Mouse (Mus musculus): Measurements from ENCODE around the gene Frmd5. TPM values are rescaled to one million over a fixed set of nuclear protein-coding genes. Genes with fewer than 3 reads are reported as not detected.

Gene Frmd5
- polyA plus RNA-seq, 1 experiment from 2014 or later: 2.5 TPM

GRCm38 (mm10) chr2:121758258-121758657, 48.6 kb downstream of the Frmd5 start:
- no peaks in the 10 kb centered on the region for H3K36me3 ChIP-seq
- no peaks in the 10 kb centered on the region for H3K9me3 ChIP-seq
- WGBS: 79% methylated on average over 8 of the region's 8 CpGs
- no peaks in the 10 kb centered on the region for H3K4me1 ChIP-seq (replicated peaks)
- no peak overlapping the region for H3K9ac ChIP-seq
- no peaks in the 10 kb centered on the region for H3K27me3 ChIP-seq (replicated peaks)
- no peak overlapping the region for H3K27ac ChIP-seq
- H3K4me3 ChIP-seq (replicated peaks): no peak overlapping the region
- ATAC-seq: no peak
- H3K4me2 ChIP-seq (replicated peaks): no peak overlapping the region

GRCm38 (mm10) chr2:121756336-121756735, 50.6 kb downstream of the Frmd5 start:
- no peak overlapping the region for H3K4me2 ChIP-seq (replicated peaks)
- no peaks in the 10 kb centered on the region for H3K27me3 ChIP-seq (replicated peaks)
- no peaks in the 10 kb centered on the region for H3K9me3 ChIP-seq
- no peak overlapping the region for H3K9ac ChIP-seq
- no peak for ATAC-seq
- no peak overlapping the region for H3K4me3 ChIP-seq (replicated peaks)
- no peaks in the 10 kb centered on the region for H3K36me3 ChIP-seq
- WGBS: 100% methylated on average over 1 of the region's 1 CpGs
- H3K4me1 ChIP-seq (replicated peaks): no peaks in the 10 kb centered on the region
- no peak overlapping the region for H3K27ac ChIP-seq

- Histone ChIP-seq H3K9ac (no peak overlapping the region), H3K4me1 (replicated peaks) (no peaks in the 10 kb centered on the region), H3K27ac (no peak overlapping the region), H3K9me3 (no peaks in the 10 kb centered on the region), H3K27me3 (replicated peaks) (no peaks in the 10 kb centered on the region), H3K36me3 (no peaks in the 10 kb centered on the region), H3K4me2 (replicated peaks) (no peak overlapping the region), H3K4me3 (replicated peaks) (no peak overlapping the region)
- WGBS: 59% methylated on average over 6 of the region's 6 CpGs
- ATAC-seq: no peak
Measured at GRCm38 (mm10) chr2:121755056-121755455, 51.8 kb downstream of the Frmd5 start.

GRCm38 (mm10) chr2:121750121-121750520, 56.8 kb downstream of the Frmd5 start:
- H3K27me3 ChIP-seq (replicated peaks): no peaks in the 10 kb centered on the region
- no peak for ATAC-seq
- H3K4me2 ChIP-seq (replicated peaks): no peak overlapping the region
- H3K4me3 ChIP-seq (replicated peaks): no peak overlapping the region
- H3K9me3 ChIP-seq: no peaks in the 10 kb centered on the region
- WGBS: 81% methylated on average over 6 of the region's 6 CpGs
- no peaks in the 10 kb centered on the region for H3K4me1 ChIP-seq (replicated peaks)
- H3K36me3 ChIP-seq: no peaks in the 10 kb centered on the region
- H3K9ac ChIP-seq: no peak overlapping the region
- no peak overlapping the region for H3K27ac ChIP-seq

DNA sequence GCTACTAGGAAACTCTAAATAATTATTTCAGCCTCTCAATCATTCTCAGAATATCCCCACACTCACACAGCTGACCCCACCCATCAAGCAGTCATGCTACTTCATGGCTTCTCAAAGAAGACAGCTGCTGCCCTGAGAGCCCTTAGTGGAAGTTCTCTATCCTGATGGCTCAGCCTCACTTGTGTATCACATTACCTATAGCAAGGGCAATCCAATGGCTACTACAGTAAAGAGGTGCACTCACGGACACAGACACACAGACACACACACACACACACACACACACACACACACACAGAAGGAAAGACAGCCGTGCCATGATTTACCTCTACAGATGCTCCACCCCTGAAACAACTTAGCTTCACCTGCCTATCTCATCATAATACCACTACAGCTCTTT, 65.7 kb downstream of the Frmd5 start:
- 95% methylated on average over 2 of the region's 2 CpGs for WGBS
- no peak overlapping the region for H3K4me2 ChIP-seq (replicated peaks)
- no peaks in the 10 kb centered on the region for H3K4me1 ChIP-seq (replicated peaks)
- H3K4me3 ChIP-seq (replicated peaks): no peak overlapping the region
- H3K9ac ChIP-seq: no peak overlapping the region
- no peaks in the 10 kb centered on the region for H3K36me3 ChIP-seq
- H3K27ac ChIP-seq: no peak overlapping the region
- H3K27me3 ChIP-seq (replicated peaks): no peaks in the 10 kb centered on the region
- no peak for ATAC-seq
- no peaks in the 10 kb centered on the region for H3K9me3 ChIP-seq

DNA sequence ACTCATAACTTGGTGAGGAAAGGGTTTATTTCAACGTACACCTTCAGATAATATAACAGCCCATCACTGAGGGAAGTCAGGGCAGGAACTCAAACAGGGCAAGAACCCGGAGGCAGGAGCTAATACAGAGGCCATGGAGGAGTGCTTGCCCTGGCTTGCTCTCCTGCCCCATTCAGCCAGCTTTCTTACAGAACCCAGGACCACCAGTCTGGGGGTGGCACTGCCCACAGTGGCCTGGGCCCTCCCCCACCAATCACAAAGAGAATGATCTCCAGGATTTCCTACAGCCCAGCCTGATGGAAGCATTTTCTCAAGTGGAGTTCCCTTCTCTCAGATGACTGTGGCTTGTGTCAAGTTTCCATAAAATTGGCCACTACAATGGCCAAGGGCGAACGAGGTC, 67.5 kb downstream of the Frmd5 start:
- no peaks in the 10 kb centered on the region for H3K36me3 ChIP-seq
- no peaks in the 10 kb centered on the region for H3K9me3 ChIP-seq
- WGBS: 84% methylated on average over 4 of the region's 4 CpGs
- H3K27ac ChIP-seq: no peak overlapping the region
- H3K4me2 ChIP-seq (replicated peaks): no peak overlapping the region
- H3K9ac ChIP-seq: no peak overlapping the region
- no peak overlapping the region for H3K4me3 ChIP-seq (replicated peaks)
- ATAC-seq: no peak
- no peaks in the 10 kb centered on the region for H3K4me1 ChIP-seq (replicated peaks)
- no peaks in the 10 kb centered on the region for H3K27me3 ChIP-seq (replicated peaks)

- WGBS: 88% methylated on average over 7 of the region's 7 CpGs
- H3K27me3 ChIP-seq (replicated peaks): no peaks in the 10 kb centered on the region
- H3K9ac ChIP-seq: no peak overlapping the region
- H3K4me2 ChIP-seq (replicated peaks): no peak overlapping the region
- no peaks in the 10 kb centered on the region for H3K36me3 ChIP-seq
- no peak overlapping the region for H3K27ac ChIP-seq
- no peak overlapping the region for H3K4me3 ChIP-seq (replicated peaks)
- ATAC-seq: no peak
- H3K4me1 ChIP-seq (replicated peaks): no peaks in the 10 kb centered on the region
- H3K9me3 ChIP-seq: no peaks in the 10 kb centered on the region
Measured at GRCm38 (mm10) chr2:121733426-121733825, 73.5 kb downstream of the Frmd5 start.

DNA sequence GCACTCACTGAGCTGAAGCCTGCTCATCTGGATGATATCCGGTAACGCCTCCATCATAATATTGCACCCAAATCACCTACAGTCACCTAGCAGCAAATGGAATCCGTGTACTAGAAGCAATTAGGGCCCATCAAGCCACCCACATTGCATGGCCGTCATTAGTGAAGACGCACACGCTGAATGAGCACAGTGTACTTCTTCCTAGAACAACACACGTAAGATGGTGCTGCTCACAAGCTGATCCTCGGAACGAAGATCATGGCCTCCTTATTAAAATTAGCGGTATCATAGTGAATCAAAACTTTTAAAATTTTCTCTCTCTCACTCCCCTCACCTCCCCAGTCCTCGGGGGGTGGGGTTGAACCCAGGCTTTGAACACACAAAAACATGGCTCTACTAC, 76.4 kb downstream of the Frmd5 start:
- H3K4me1 ChIP-seq (replicated peaks): no peaks in the 10 kb centered on the region
- 96% methylated on average over 11 of the region's 11 CpGs for WGBS
- H3K9me3 ChIP-seq: no peaks in the 10 kb centered on the region
- no peaks in the 10 kb centered on the region for H3K27me3 ChIP-seq (replicated peaks)
- ATAC-seq: no peak
- H3K9ac ChIP-seq: no peak overlapping the region
- no peak overlapping the region for H3K4me3 ChIP-seq (replicated peaks)
- H3K36me3 ChIP-seq: no peaks in the 10 kb centered on the region
- no peak overlapping the region for H3K27ac ChIP-seq
- H3K4me2 ChIP-seq (replicated peaks): no peak overlapping the region

GRCm38 (mm10) chr2:121728907-121729575, 77.8 kb downstream of the Frmd5 start:
- Histone ChIP-seq H3K36me3 (no peaks in the 10 kb centered on the region), H3K4me2 (replicated peaks) (no peak overlapping the region), H3K4me3 (replicated peaks) (no peak overlapping the region), H3K4me1 (replicated peaks) (no peaks in the 10 kb centered on the region), H3K9me3 (no peaks in the 10 kb centered on the region), H3K9ac (no peak overlapping the region), H3K27me3 (replicated peaks) (no peaks in the 10 kb centered on the region), H3K27ac (no peak overlapping the region)
- 77% methylated on average over 9 of the region's 9 CpGs for WGBS
- no peak for ATAC-seq

- Histone ChIP-seq H3K4me2 (replicated peaks) (no peak overlapping the region), H3K9ac (no peak overlapping the region), H3K4me3 (replicated peaks) (no peak overlapping the region), H3K36me3 (no peaks in the 10 kb centered on the region), H3K4me1 (replicated peaks) (no peaks in the 10 kb centered on the region), H3K27me3 (replicated peaks) (no peaks in the 10 kb centered on the region), H3K9me3 (no peaks in the 10 kb centered on the region), H3K27ac (no peak overlapping the region)
- ATAC-seq: no peak
- whole genome bisulfite sequencing: 70% methylated on average over 4 of the region's 4 CpGs
Measured at GRCm38 (mm10) chr2:121724866-121725265, 82.0 kb downstream of the Frmd5 start.

DNA sequence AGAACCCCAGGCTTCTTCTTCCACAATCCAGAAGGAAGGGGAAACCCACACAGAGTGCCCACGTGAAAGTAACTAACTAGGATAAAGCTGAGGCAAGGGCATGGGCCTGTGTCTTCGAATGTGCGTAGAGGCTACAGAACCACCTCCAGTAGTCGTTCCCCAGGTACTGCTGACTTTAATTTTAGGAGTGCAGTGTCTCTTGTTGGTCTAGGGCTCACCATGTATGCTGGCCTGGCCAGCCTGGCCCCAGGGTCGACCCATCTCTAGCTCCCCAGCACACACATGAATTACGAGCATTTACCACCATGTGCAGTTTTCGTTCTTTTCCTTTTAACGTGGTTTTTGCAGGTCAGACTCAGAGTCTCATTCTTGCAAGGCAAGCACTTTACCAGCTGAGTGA, 83.1 kb downstream of the Frmd5 start:
- H3K27ac ChIP-seq: no peak overlapping the region
- no peaks in the 10 kb centered on the region for H3K9me3 ChIP-seq
- H3K36me3 ChIP-seq: no peaks in the 10 kb centered on the region
- no peak for ATAC-seq
- 85% methylated on average over 8 of the region's 8 CpGs for WGBS
- no peaks in the 10 kb centered on the region for H3K4me1 ChIP-seq (replicated peaks)
- H3K27me3 ChIP-seq (replicated peaks): no peaks in the 10 kb centered on the region
- H3K9ac ChIP-seq: no peak overlapping the region
- no peak overlapping the region for H3K4me2 ChIP-seq (replicated peaks)
- H3K4me3 ChIP-seq (replicated peaks): no peak overlapping the region

- Histone ChIP-seq H3K27me3 (replicated peaks) (no peaks in the 10 kb centered on the region), H3K9me3 (no peaks in the 10 kb centered on the region), H3K4me1 (replicated peaks) (no peaks in the 10 kb centered on the region), H3K4me2 (replicated peaks) (no peak overlapping the region), H3K9ac (no peak overlapping the region), H3K36me3 (no peaks in the 10 kb centered on the region), H3K27ac (no peak overlapping the region), H3K4me3 (replicated peaks) (no peak overlapping the region)
- WGBS: 81% methylated on average over 6 of the region's 6 CpGs
- ATAC-seq: no peak
Measured at GRCm38 (mm10) chr2:121719000-121719399, 87.9 kb downstream of the Frmd5 start.

DNA sequence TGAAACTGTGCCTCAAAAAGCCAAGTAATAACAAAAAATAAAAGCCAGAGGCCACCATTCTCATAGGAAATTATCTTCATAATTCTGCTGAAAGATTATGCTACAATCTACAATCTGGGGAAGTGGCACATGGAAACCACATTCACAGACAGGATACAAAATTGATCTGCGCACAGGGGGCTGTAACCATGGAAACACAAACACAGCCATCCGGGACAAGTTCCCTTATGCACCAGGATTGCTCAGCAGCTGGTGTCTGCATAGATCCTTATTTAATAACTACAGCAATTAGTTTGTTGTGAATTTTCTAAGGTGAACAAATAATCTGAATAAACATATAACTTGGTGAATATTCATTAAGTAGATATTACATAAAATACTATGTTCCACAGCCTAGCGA, 89.8 kb downstream of the Frmd5 start:
- H3K4me1 ChIP-seq (replicated peaks): no peaks in the 10 kb centered on the region
- H3K9ac ChIP-seq: no peak overlapping the region
- no peak overlapping the region for H3K4me3 ChIP-seq (replicated peaks)
- no peak overlapping the region for H3K4me2 ChIP-seq (replicated peaks)
- WGBS: 64% methylated on average over 3 of the region's 3 CpGs
- ATAC-seq: no peak
- H3K27ac ChIP-seq: no peak overlapping the region
- H3K27me3 ChIP-seq (replicated peaks): no peaks in the 10 kb centered on the region
- H3K9me3 ChIP-seq: no peaks in the 10 kb centered on the region
- no peaks in the 10 kb centered on the region for H3K36me3 ChIP-seq

All from intestine, embryonic 15.5 days (tissue).